Mouse (Mus musculus) neural tube, embryonic 12.5 days (tissue): ENCODE measurements around the gene Snai1. TPM values are rescaled to one million over a fixed set of nuclear protein-coding genes. Genes with fewer than 3 reads are reported as not detected.

ENCODE experiments used
- ATAC-seq: fragments of 200-750 bp; cut with Nextera tagmentation; 2 replicates; pipeline ENCODE4 v1.8.0; 2017; ENCODE audit warnings: low read depth, mild to moderate bottlenecking, moderate TSS enrichment, moderate library complexity; ENCODE audit not compliant: low FRiP score
- H3K27ac ChIP-seq: fragments of 300-500 bp; sonication (generic); 2 replicates; pipeline ENCODE4 v1.5.1; 2016
- H3K27me3 ChIP-seq: fragments of 300-500 bp; sonication (generic); replicated peaks from 2 replicates; pipeline ENCODE4 v1.6.1; 2016; ENCODE audit warnings: mild to moderate bottlenecking
- H3K36me3 ChIP-seq: fragments of 300-500 bp; sonication (generic); 2 replicates; pipeline ENCODE4 v1.6.1; 2016; ENCODE audit warnings: mild to moderate bottlenecking
- H3K4me1 ChIP-seq: fragments of 300-500 bp; sonication (generic); 2 replicates; pipeline ENCODE4 v1.6.1; 2016
- H3K4me2 ChIP-seq: fragments of 300-500 bp; sonication (generic); replicated peaks from 2 replicates; pipeline ENCODE4 v1.6.1; 2016; ENCODE audit warnings: mild to moderate bottlenecking
- H3K4me3 ChIP-seq: fragments of 300-500 bp; sonication (generic); 2 replicates; pipeline ENCODE4 v1.5.1; 2016
- H3K9ac ChIP-seq: fragments of 300-500 bp; sonication (generic); 2 replicates; pipeline ENCODE4 v1.6.1; 2016; ENCODE audit warnings: mild to moderate bottlenecking
- H3K9me3 ChIP-seq: fragments of 300-500 bp; sonication (generic); 2 replicates; pipeline ENCODE4 v1.6.1; 2016; ENCODE audit warnings: mild to moderate bottlenecking
- WGBS: fragments of 180-500 bp; shearing (Covaris S2); methylation state at CpG from one replicate; pipeline ENCODE4 v1.1.7; 2016; 5-methylcytosine and 5-hydroxymethylcytosine counted together
- polyA plus RNA-seq: library from polyadenylated mRNA; unstranded; fragments of >200 nt; fragmentation: Nextera tagmentation; extraction: Ambion mirVana; gene quantifications from 2 replicates; pipeline ENCODE4 v1.2.1, GENCODE M21; 2016

Gene Snai1
- polyA plus RNA-seq, 1 experiment from 2014 or later, result 21.7 TPM

DNA sequence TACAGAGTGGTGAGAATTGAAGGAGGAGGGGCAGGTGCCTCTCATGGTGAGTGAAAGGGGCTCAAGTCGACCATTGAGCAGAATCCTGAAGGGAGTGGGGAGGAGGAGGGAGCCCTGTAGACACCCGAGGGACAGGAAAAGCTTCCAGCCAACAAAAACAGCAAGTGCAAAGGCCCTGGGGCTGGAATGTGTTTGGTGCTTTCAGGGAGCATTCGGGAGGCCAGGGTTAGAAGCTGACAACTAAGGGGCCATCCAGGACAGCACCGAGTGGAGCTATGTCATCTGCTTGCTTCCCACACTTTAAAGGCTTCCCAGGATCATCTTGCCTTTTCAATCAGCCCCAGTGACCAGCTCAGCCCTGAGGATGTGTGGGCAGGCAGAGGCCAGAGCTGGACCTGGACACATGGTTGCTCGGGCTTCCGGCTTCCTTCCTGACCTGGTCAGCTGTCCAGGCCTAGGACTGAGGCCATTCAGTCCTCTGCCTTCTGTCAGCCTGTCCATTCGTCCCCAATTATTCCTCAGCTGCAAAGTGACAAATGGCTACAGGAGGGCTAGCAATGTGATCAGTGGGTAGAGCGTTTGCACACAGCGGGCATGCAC, 39.3 kb downstream of the Snai1 start:
- Histone ChIP-seq H3K27ac (no peak overlapping the region), H3K36me3 (no peaks in the 10 kb centered on the region), H3K4me3 (no peak overlapping the region), H3K4me1 (0 out of 2 replicates have a peak, but pooled peaks cover 3% of the 10 kb centered on the region), H3K27me3 (no peaks in the 10 kb centered on the region), H3K4me2 (no peak overlapping the region), H3K9ac (no peak overlapping the region), H3K9me3 (no peaks in the 10 kb centered on the region)
- no peak for ATAC-seq
- 62% methylated on average over 9 of the region's 9 CpGs for WGBS

DNA sequence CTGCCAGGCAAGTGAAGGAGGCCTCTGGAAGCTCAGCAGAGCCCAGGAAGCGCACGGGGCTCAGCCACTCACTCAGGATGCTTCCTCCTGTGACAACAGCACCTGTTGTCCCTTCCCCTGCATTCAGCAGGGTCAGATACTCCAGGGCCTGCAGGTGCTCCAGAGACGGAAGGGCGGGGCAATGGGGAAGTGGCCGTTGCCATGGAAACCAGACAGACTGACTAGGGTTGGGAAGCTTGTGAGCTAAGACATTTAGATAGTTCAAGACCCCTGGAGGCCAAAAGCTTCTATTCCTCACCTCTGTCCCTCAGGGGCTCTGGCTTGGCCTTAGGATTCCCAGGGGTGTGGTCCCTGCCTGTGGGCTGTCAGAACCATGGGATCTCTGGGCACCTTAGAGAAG, 40.5 kb downstream of the Snai1 start:
- Histone ChIP-seq H3K9me3 (no peaks in the 10 kb centered on the region), H3K27me3 (no peaks in the 10 kb centered on the region), H3K36me3 (no peaks in the 10 kb centered on the region), H3K4me2 (no peak overlapping the region), H3K9ac (no peak overlapping the region), H3K4me1 (peaks cover 12% of the 10 kb centered on the region), H3K27ac (no peak overlapping the region), H3K4me3 (no peak overlapping the region)
- no peak for ATAC-seq
- WGBS, result 31% methylated on average over 5 of the region's 5 CpGs

DNA sequence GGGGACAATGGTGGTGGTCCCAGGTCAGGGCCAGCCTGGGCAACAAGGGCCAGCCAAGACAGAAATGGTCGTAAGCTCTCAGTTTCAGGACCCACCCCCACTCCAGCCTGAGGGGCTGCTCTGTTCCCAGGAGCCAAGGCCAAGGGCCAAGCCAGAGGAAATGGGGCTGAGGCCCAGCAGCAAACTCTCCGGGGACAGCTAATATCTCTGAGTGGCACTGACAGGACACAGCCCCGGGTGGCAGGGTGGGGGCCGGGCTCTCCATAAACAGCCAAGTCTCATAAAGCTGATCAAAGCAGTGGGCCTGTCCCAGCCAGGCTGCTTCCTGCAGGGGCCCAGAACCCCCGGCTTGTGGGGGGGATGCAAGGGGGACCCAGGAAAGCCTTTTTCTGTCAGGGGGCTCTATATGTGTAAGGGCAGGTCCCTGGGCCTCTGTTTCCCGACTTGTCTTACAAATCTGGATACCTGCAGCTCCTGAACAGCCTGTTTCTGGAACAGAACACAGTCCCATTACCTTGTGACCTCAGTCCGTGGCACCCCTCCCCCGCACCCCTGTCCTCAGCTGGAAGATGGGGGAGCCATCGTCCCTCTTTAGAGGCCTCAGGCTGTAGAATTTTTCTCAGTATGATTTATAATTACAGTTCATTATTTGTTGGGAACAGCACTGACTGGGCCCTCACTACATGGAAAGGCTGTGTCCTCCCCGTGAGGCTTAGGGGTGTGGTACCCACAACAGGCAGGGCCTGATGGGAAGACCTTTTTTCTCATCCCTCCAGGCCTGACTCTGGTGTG, 45.4 kb downstream of the Snai1 start:
- no peaks in the 10 kb centered on the region for H3K36me3 ChIP-seq
- H3K9me3 ChIP-seq, result no peaks in the 10 kb centered on the region
- no peaks in the 10 kb centered on the region for H3K27me3 ChIP-seq
- no peak for ATAC-seq
- 0 out of 2 replicates have a peak overlapping the region, but pooled peaks have one; percentile 14 for H3K9ac ChIP-seq
- WGBS, result 30% methylated on average over 10 of the region's 10 CpGs
- H3K4me2 ChIP-seq, result no peak overlapping the region
- no peak overlapping the region for H3K27ac ChIP-seq
- peaks cover 28% of the 10 kb centered on the region for H3K4me1 ChIP-seq
- no peak overlapping the region for H3K4me3 ChIP-seq

DNA sequence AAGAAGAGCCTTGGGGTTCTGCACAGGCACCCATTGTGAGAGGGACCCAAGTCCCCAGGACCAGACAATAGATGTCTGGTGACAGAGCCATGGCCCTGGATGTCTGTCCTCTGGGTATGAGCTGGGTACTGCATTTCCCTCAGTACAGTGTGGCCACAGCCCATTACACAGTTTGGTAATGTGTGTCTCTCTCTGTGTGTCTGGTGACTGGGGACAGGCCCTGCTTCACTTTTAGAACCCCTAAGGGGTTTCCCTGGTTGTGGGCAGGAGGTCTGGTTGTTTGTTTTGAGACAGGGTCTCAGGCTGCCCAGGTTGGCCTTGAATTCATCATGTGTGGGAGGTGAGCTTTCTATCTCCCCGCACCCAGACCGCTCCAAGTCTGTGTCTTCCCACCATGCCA, 47.3 kb downstream of the Snai1 start:
- no peaks in the 10 kb centered on the region for H3K36me3 ChIP-seq
- no peak overlapping the region for H3K4me3 ChIP-seq
- WGBS, result 82% methylated on average over 2 of the region's 2 CpGs
- H3K9ac ChIP-seq, result no peak overlapping the region
- ATAC-seq, result no peak
- no peaks in the 10 kb centered on the region for H3K27me3 ChIP-seq
- H3K27ac ChIP-seq, result no peak overlapping the region
- H3K9me3 ChIP-seq, result no peaks in the 10 kb centered on the region
- H3K4me1 ChIP-seq, result peaks cover 35% of the 10 kb centered on the region
- H3K4me2 ChIP-seq, result no peak overlapping the region

DNA sequence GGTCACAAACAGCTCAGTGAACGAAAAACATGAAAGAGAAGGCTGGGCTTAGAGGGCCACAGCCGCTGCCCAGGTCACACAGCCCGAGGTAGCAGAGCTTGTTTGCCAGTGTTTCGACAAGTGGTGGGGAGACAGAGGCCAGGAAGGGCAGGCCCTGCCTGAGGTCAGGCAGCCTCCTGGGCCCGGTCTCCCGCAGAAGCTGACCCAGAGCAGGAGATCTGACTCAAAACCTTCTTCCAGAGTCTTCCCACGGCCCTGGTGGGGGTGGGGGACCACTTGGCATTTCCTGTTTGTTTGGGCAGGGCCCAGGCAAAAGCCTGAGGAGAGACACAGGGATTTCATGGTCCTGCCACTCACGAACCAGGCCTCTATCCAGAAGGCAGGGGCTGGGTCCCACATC, 48.0 kb downstream of the Snai1 start:
- Histone ChIP-seq H3K4me1 (peaks cover 35% of the 10 kb centered on the region), H3K9ac (0 out of 2 replicates have a peak overlapping the region, but pooled peaks have one; percentile 8), H3K27me3 (no peaks in the 10 kb centered on the region), H3K9me3 (no peaks in the 10 kb centered on the region), H3K27ac (no peak overlapping the region), H3K36me3 (no peaks in the 10 kb centered on the region), H3K4me3 (no peak overlapping the region), H3K4me2 (no peak overlapping the region)
- WGBS, result 26% methylated on average over 8 of the region's 8 CpGs
- ATAC-seq, result no peak

DNA sequence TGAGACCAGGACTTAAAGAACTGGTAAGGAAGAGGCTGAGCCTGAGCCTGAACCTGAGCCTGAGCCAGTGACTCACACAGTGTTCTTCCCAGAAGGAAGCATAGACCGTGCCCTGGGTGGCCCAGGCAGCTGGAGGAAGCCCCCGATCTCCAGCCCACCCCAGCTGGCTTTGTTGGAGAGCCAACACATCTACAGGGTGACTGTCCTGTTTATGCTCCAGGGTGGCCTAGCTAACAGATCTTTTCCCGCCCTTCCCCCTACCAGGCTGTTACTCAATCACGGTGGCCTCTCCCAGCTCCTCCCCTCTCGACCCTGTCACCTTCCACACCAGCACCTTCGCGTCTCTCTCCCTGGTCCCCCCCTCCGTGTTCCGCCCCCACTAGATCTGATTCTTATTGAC, 49.0 kb downstream of the Snai1 start:
- Histone ChIP-seq H3K36me3 (no peaks in the 10 kb centered on the region), H3K27me3 (no peaks in the 10 kb centered on the region), H3K27ac (no peak overlapping the region), H3K9me3 (no peaks in the 10 kb centered on the region), H3K4me3 (no peak overlapping the region), H3K4me2 (no peak overlapping the region), H3K4me1 (peaks cover 35% of the 10 kb centered on the region), H3K9ac (no peak overlapping the region)
- 18% methylated on average over 9 of the region's 9 CpGs for WGBS
- no peak for ATAC-seq

DNA sequence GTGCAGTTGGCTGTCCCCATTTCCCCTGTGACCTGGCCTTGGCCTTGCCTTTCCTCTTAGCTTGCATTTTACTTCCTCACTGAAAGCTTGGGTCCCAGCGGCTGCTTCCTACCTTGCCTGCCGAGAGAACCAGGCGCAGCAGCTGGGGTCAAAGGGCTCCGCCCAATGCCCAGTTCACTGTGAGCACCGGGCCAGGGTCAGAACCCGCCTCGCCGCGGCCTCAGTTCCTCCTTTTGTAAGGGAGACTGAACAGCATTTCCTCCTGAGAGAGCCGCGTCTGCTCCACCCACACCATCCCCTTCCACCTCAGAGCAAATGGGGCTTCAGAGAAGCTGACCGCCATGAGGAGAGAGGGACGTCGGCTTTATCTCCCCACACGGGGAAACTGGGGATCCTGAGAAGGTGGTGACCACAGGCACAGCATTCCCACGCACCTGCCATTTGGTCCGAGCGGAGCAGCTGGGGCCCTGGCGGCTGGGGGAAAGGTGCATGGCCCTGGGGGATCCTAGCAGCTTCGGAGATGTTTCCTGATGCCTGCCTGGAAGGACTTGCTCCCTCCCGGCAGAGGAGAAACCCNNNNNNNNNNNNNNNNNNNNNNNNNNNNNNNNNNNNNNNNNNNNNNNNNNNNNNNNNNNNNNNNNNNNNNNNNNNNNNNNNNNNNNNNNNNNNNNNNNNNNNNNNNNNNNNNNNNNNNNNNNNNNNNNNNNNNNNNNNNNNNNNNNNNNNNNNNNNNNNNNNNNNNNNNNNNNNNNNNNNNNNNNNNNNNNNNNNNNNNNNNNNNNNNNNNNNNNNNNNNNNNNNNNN, 51.0 kb downstream of the Snai1 start:
- no peak overlapping the region for H3K4me3 ChIP-seq

More for the DNA sequence above, 51.0 kb downstream of the Snai1 start:
- H3K27ac ChIP-seq, result no peak overlapping the region
- H3K4me1 ChIP-seq, result peaks cover 23% of the 10 kb centered on the region
- no peaks in the 10 kb centered on the region for H3K27me3 ChIP-seq
- 11% methylated on average over 21 of the region's 21 CpGs for WGBS
- H3K36me3 ChIP-seq, result no peaks in the 10 kb centered on the region
- ATAC-seq, result no peak
- peak overlapping the region; percentile 36 for H3K4me2 ChIP-seq
- H3K9ac ChIP-seq, result peak overlapping the region; percentile 6; the same call in 1 of the 2 replicates
- H3K9me3 ChIP-seq, result no peaks in the 10 kb centered on the region

Other genes with a start within 250 kb of the Snai1 start
- gene B4galt5, start 189.0 kb upstream of the Snai1 start, polyA plus RNA-seq, result 24.4 and 25.5 TPM in 2 replicates
- 23.5 and 23.7 TPM in 2 replicates for gene Slc9a8, start 116.5 kb upstream of the Snai1 start, polyA plus RNA-seq
- gene Rnf114, start 45.5 kb upstream of the Snai1 start, polyA plus RNA-seq, result 130 and 134 TPM in 2 replicates
- 24.2 and 25.7 TPM in 2 replicates for gene Spata2, start 45.3 kb upstream of the Snai1 start, polyA plus RNA-seq
- gene Ube2v1, start 93.9 kb downstream of the Snai1 start, polyA plus RNA-seq, result 315 and 326 TPM in 2 replicates
- gene Gm20431, start 123.3 kb downstream of the Snai1 start, polyA plus RNA-seq, result 11.7 and 12.8 TPM in 2 replicates
- gene Cebpb, start 150.7 kb downstream of the Snai1 start, polyA plus RNA-seq, result 3.4 and 3.6 TPM in 2 replicates
- 42.0 and 45.2 TPM in 2 replicates for gene Tmem189, start 151.6 kb downstream of the Snai1 start, polyA plus RNA-seq